Mouse (Mus musculus): ENCODE results near the gene Prkch.
"Not testable (repeated sequence)": the region's sequence is repeated elsewhere in the genome, so short reads cannot be mapped to it uniquely, and the experiment has no call there.

Prkch gene

DNA sequence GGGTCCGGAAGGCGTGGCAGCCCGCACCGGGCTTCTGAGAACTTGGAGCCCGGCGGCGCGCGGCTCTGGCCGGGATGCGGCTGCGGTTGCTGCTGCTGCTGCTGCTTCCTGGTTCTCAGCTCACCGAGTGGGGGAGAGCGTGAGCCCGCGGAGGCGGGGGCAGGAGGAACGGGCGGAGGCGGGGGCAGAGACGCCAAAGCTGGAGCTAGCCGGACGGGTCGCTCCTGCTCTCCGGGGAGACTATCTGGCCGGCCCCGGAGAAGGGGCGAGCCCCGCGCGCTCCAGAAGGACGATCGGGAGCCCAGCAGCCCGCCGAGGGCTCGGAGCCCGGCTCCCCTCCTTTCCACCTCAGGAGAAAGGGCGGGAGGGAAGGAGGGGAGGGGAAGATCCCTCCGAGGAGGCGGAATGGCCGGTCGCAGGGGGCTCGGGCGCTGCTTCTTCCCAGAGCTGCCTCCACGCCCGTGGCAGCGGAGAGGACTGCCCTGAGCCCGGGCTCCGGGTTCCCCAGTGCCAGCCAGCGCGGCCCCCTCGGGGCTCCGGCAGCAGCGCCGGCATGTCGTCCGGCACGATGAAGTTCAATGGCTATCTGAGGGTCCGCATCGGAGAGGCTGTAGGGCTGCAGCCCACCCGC is at the start of gene Prkch:
Gene Prkch (plus strand): TSS at position 187 of the 631 bp plus-strand sequence.
- peak; percentile 91 for DNase-seq (ENCODE audit: low spot score)

GRCm38 (mm10) chr12:73537499-73538138 is 47.0 kb upstream of the Prkch start:
- DNase-seq (ENCODE audit: low spot score): peak; percentile 64

DNA sequence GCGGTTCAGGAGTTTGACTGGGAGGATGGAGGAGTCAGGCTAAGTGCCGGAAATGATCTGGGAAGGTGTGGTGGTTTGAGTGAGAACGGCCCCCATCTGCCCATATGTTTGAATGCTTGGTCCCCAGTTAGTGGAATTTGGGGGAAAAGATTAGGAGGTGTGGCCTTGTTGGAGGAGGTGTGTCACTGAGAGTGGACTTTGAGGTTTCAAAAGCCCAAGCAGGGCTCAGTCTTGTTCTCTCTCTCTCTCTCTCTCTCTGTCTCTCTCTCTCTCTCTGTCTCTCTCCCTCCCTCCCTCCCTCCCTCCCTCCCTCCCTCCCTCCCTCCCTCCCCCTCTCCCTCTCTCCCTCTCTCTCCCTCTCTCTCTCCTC is 46.5 kb upstream of the Prkch start:
- DNase-seq (ENCODE audit: low spot score): not testable (repeated sequence)

GRCm38 (mm10) chr12:73539151-73539550 is 45.4 kb upstream of the Prkch start:
- DNase-seq (ENCODE audit: low spot score): no peak

GRCm38 (mm10) chr12:73540402-73540801 is 44.2 kb upstream of the Prkch start:
- DNase-seq (ENCODE audit: low spot score): no peak

DNA sequence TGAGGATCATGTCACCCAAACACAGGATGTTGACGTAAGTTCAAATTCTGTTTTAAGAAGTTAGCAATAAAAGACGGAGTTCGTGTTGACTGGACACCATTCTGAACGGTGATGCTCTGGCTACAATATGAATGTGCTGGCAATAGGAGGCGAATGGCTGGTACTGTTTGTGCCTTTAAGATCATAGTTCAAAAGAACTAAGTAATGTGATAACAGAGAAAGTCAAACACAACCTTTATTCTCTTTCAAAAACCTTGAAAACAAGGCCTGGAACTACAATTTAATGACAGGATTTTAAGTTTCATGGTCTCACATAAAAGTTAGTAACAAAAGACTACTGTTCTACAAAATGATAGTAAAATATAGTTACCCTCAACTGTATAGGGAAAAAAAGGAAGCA is 41.4 kb upstream of the Prkch start:
- no peak for DNase-seq (ENCODE audit: low spot score)

DNA sequence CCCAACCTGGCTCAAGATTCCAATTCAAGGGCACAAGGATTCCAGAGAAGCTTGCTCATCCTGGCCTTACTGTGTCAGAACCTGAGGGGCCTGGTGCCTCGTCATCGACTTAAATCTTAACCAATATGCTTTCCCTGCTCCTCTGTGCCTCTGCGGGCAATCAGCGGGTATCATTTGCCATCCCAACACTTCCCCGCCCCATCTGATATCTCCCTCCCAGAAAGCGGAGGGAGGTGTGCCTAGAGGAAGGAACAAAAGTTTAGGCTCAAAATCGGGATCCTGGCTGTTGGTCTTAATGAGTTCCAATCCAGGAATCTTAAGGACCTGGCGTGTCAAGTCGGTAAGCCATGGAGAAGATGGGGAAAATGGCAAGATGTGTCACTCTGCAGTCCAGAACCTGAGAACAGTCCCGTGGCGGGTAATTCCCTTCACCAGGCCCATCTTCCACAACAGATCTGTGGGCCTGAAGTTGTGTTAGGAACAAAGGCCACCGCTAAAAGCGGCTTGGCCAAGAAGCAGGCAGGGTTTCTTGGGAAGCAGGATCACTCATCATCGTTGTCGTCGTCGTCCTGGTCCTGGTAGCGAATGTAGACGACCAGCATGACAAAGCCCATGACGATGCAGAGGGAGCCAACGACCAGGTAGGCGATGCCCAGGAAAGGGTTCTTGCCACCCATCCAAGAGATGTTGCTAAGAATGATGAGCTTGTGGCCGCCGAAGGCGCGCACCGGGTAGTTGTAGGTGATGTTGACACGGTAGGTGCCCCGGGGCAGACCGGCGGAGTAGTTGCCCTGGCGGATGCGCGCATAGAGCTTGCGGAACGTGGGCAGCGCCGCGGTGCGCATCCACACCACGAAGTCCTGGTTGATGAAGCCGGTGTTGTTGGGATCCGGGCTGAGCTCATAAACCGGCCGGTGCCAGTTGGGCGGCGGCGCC is 39.6 kb upstream of the Prkch start:
- no peak for DNase-seq (ENCODE audit: low spot score)

DNA sequence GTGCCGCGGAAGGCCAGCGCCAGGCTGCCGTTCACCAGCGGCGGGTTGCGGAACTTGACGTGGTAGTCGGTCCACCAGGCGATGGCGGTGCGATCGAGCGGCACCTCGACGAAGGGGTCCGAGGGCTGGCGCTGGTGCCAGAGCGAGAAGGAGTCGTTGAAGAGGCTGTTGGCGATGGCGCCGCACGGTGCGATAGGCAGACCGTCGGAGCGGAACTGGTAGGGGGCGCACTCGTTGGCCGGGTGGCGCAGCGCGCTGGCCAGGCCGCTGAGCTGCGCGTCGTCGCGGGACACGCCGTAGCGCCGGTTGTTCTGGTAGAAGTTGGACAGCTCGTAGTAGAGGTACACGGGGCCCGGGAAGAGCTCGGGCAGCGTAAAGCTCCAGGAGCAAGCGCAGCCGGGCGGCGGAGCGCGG is 38.9 kb upstream of the Prkch start:
- peak; percentile 66 for DNase-seq (ENCODE audit: low spot score)

GRCm38 (mm10) chr12:73546086-73546711 is 38.4 kb upstream of the Prkch start, which contains the start of gene Tmem30b:
Tmem30b (minus strand) TSS chr12:73546392.
- peak; percentile 88 for DNase-seq (ENCODE audit: low spot score)

GRCm38 (mm10) chr12:73547646-73548045 is 37.0 kb upstream of the Prkch start:
- DNase-seq (ENCODE audit: low spot score): peak; percentile 33

GRCm38 (mm10) chr12:73548259-73548658 is 36.3 kb upstream of the Prkch start:
- DNase-seq (ENCODE audit: low spot score): peak; percentile 45

GRCm38 (mm10) chr12:73554155-73554554 is 30.4 kb upstream of the Prkch start:
- peak; percentile 76 for DNase-seq (ENCODE audit: low spot score)

- DNase-seq (ENCODE audit: low spot score): no peak
Measured at GRCm38 (mm10) chr12:73558525-73559195, 25.9 kb upstream of the Prkch start.

DNA sequence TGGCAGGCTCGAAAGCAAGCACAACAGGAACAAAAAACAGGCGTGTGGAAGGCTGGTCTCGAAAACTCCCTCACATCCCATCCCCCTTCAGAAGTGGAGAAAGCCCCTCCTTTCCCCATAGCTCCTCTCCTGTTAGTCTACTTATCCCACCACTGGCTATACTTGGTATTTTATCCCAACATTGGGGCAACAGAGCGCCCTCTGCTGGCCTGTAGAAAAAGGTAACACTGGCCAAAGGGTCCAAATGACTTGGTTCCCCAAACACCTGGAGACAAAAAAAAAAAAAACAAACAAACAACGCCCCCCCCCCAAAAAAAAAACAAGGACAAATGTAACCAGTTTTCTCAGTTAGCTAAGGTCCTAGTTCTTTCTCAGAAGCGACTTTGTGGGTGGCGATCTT is 24.5 kb upstream of the Prkch start:
- no peak for DNase-seq (ENCODE audit: low spot score)

GRCm38 (mm10) chr12:73563122-73563521 is 21.5 kb upstream of the Prkch start:
- DNase-seq (ENCODE audit: low spot score): not testable (repeated sequence)

DNA sequence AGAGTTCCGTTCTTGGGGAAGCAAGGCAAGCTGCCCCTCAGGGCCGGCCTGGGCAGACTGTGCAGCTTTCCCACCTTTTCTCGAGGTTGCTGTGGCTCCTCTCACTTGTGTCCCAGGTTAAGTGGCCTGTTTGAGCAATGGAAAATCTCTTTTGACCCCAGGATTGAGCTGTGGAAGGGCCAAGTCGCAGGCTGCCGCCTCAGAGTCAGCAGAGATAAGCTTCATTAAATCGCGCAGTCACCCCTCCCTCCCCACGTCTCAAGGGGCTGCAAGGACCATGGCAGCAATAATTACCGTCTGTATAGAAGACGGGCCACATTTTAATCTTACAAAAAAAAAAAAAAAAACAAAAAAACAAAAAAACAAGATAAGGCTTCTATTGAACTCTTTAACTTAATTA is 20.4 kb upstream of the Prkch start:
- DNase-seq (ENCODE audit: low spot score): no peak

GRCm38 (mm10) chr12:73564795-73565619 is 19.6 kb upstream of the Prkch start:
- no peak for DNase-seq (ENCODE audit: low spot score)

- DNase-seq (ENCODE audit: low spot score): no peak
Measured at GRCm38 (mm10) chr12:73565620-73565969, 19.0 kb upstream of the Prkch start.

- DNase-seq (ENCODE audit: low spot score): no peak
Measured at GRCm38 (mm10) chr12:73574632-73575031, 10.0 kb upstream of the Prkch start.

- DNase-seq (ENCODE audit: low spot score): no peak
Measured at GRCm38 (mm10) chr12:73578141-73578540, 6.5 kb upstream of the Prkch start.

DNA sequence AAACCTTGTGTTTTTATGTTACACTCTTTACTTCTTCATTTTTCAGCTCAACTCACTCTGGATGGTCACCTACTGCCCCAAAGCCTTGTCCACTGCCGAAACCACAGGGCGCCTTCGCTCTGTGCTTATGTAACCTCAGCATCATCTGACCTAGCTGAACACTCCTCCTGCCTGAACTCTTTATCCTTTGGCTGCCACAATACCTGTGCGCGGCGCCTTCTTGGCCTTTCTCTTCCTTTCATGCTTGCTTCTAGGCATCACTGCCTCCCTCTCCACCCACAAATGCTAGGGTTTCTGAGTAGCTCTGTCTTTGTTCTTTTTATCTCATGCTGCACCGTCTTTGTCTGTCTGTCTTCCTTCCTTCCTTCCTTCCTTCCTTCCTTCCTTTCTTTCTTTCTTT is 3.8 kb upstream of the Prkch start:
- no peak for DNase-seq (ENCODE audit: low spot score)

Data from urinary bladder, postnatal 14 days (tissue).